Mouse (Mus musculus): ENCODE measurements around the gene Slc16a10. TPM values are rescaled to one million over a fixed set of nuclear protein-coding genes. Genes with fewer than 3 reads are reported as not detected.

The Slc16a10 gene
- total and polyA plus RNA-seq, 3 experiments: 4.1 to 10.4 (median 4.5) TPM

DNA sequence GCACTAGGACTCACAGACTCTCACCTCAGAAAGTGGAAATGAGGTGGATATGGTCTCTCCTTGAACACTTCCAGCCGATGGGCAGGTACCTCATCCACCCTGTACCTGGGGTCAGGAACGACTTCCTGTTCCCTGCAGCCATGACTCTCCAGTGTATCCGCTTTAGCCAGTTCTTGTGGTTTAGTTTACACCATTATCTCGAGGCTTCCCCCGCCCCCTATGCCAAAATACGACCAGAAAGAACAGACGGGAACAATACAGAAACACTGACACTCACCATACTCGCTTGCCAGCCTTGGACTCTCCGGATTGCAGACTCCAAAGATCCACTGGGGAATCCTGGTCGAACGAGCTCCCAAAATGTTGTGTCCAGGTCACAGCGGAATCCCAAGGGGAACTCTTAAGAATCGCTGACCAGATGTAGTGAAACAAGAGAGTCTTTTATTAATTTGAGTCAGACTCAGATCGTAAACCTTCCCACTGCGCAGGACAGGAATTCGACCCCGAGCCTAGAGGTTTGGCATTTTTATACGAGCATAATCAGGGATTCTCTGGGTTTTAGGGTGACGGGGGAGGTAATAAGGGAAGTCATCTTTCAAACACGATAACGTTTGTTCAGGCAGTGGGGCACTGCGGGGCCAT lies 49.4 kb upstream of the Slc16a10 start:
- in situ Hi-C loops (cut with MboI; ENCODE audit: low pct_ligation_motif_present, low pct_unique_long_range_greater_than_20kb, low sequenced_read_pairs) (no loop called here), dilution Hi-C loops (cut with MboI; ENCODE audit: extremely low pct_ligation_motif_present, extremely low pct_unique_long_range_greater_than_20kb, low sequenced_read_pairs) (no loop called here)
- Histone ChIP-seq H3K9ac (ENCODE audit: insufficient read depth, low read depth) (peak overlapping the region; percentile 28; the same call in 1 of the 2 replicates), H3K27me3 (replicated peaks) (no peaks in the 10 kb centered on the region), H3K4me3 (replicated peaks in 1 of 3; ENCODE audit: low read depth in 2 of 3, low read length in 2 of 3, poor library complexity in 1 of 3) (peak overlapping the region in 2 of 3 experiments; percentile 2 to 26), H3K79me2 (replicated peaks; ENCODE audit: control insufficient read depth, extremely low read depth, insufficient read depth, poor library complexity, severe bottlenecking) (no peaks in the 10 kb centered on the region), H3K36me3 (replicated peaks in 1 of 2; ENCODE audit: control insufficient read depth in 1 of 2, insufficient read depth in 1 of 2, low read length in 1 of 2) (no peaks in the 10 kb centered on the region), H3K4me2 (ENCODE audit: insufficient read depth, low read depth, poor library complexity, severe bottlenecking) (peak overlapping the region; percentile 94), H3K27ac (ENCODE audit: insufficient read depth, low read depth) (no peak overlapping the region), H3K9me3 (replicated peaks; ENCODE audit: low read length) (no peaks in the 10 kb centered on the region), H3K4me1 (ENCODE audit: control insufficient read depth in 1 of 2, insufficient read depth in 2 of 2) (peaks cover 5 to 18% of the 10 kb centered on the region in 2 experiments; a peak in 3 of 4 replicates)
- no peak for DNase-seq (ENCODE audit: extremely low read depth)
- no peak for TF ChIP-seq ETS1 (conservative IDR thresholded peaks at IDR 0.05; ENCODE audit: low read depth, low read length)

DNA sequence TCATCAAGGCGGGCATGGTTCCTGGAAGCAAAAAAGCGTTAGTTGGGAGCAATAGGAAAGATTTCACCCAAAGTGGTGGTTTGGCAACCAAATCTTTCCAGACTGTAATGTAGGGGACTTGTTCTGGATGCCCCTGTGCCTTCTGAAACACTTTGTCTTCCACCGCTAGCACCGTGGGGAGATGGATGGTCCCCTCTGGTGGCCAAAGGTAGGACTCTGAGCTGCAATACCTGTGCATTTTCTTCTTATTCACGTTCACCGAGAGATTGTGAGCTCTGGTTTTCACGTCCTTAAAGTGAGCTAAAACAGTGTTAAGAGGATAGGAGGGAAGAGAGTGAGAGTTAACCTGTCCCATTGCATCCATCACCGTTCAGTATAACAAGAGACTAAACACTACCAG lies 48.8 kb upstream of the Slc16a10 start:
- Histone ChIP-seq H3K79me2 (replicated peaks; ENCODE audit: control insufficient read depth, extremely low read depth, insufficient read depth, poor library complexity, severe bottlenecking) (no peaks in the 10 kb centered on the region), H3K4me3 (replicated peaks in 1 of 3; ENCODE audit: low read depth in 2 of 3, low read length in 2 of 3, poor library complexity in 1 of 3) (peak overlapping the region in 2 of 3 experiments; percentile 2 to 26), H3K9ac (ENCODE audit: insufficient read depth, low read depth) (0 out of 2 replicates have a peak overlapping the region, but pooled peaks have one; percentile 28), H3K36me3 (replicated peaks in 1 of 2; ENCODE audit: control insufficient read depth in 1 of 2, insufficient read depth in 1 of 2, low read length in 1 of 2) (no peaks in the 10 kb centered on the region), H3K27me3 (replicated peaks) (no peaks in the 10 kb centered on the region), H3K27ac (ENCODE audit: insufficient read depth, low read depth) (no peak overlapping the region), H3K4me2 (ENCODE audit: insufficient read depth, low read depth, poor library complexity, severe bottlenecking) (peak overlapping the region; percentile 94), H3K9me3 (replicated peaks; ENCODE audit: low read length) (no peaks in the 10 kb centered on the region), H3K4me1 (ENCODE audit: control insufficient read depth in 1 of 2, insufficient read depth in 2 of 2) (peaks cover 5 to 18% of the 10 kb centered on the region in 2 experiments; a peak in 3 of 4 replicates)
- TF ChIP-seq MAX (IDR thresholded peaks at IDR 0.05; ENCODE audit: low read length): no peak
- no peak for TF ChIP-seq MYC (IDR thresholded peaks at IDR 0.05; ENCODE audit: low read depth, low read length)
- TF ChIP-seq POLR2AphosphoS2 (IDR thresholded peaks at IDR 0.05; ENCODE audit: low read depth, low read length): no peak
- no peak for TF ChIP-seq PAX5 (IDR thresholded peaks at IDR 0.05; ENCODE audit: low read length)
- no peak for TF ChIP-seq USF1 (IDR thresholded peaks at IDR 0.05; ENCODE audit: low read depth, low read length)
- peak; percentile 50 for TF ChIP-seq RAD21 (IDR thresholded peaks at IDR 0.05; ENCODE audit: low read depth, low read length)
- TF ChIP-seq ZKSCAN1 (IDR thresholded peaks at IDR 0.05; ENCODE audit: borderline replicate concordance, low read depth, low read length): no peak
- no peak for TF ChIP-seq SIN3A (IDR thresholded peaks at IDR 0.05; ENCODE audit: low read length)
- TF ChIP-seq TBP (conservative IDR thresholded peaks at IDR 0.05; ENCODE audit: low read depth, low read length): no peak
- no peak for TF ChIP-seq ETS1 (conservative IDR thresholded peaks at IDR 0.05; ENCODE audit: low read depth, low read length)
- no peak for TF ChIP-seq NELFE (IDR thresholded peaks at IDR 0.05; ENCODE audit: low read depth, low read length)
- TF ChIP-seq MAZ (IDR thresholded peaks at IDR 0.05; ENCODE audit: low read depth, low read length): no peak
- no peak for TF ChIP-seq RCOR1 (conservative IDR thresholded peaks at IDR 0.05; ENCODE audit: low read depth, low read length)
- no peak for TF ChIP-seq EP300 (IDR thresholded peaks at IDR 0.05; ENCODE audit: low read length)
- TF ChIP-seq NRF1 (IDR thresholded peaks at IDR 0.05; ENCODE audit: low read depth, low read length): no peak
- TF ChIP-seq MEF2A (IDR thresholded peaks at IDR 0.05; ENCODE audit: borderline replicate concordance, low read depth, low read length): no peak
- no peak for TF ChIP-seq TCF12 (IDR thresholded peaks at IDR 0.05; ENCODE audit: low read depth, low read length)
- TF ChIP-seq CTCF (conservative IDR thresholded peaks at IDR 0.05 in 1 of 2, IDR thresholded peaks at IDR 0.05 in 1 of 2; ENCODE audit: low read depth in 2 of 2, low read length in 2 of 2): peak in 1 of 2 experiments; percentile 63; a peak in 2 of 4 replicates
- TF ChIP-seq GABPA (IDR thresholded peaks at IDR 0.05; ENCODE audit: insufficient replicate concordance, low read depth, low read length): no peak
- peak; percentile 68 for TF ChIP-seq SMC3 (IDR thresholded peaks at IDR 0.05; ENCODE audit: low read depth, low read length)
- TF ChIP-seq E2F4 (IDR thresholded peaks at IDR 0.05; ENCODE audit: insufficient replicate concordance, low read depth, low read length): no peak
- TF ChIP-seq CHD1 (IDR thresholded peaks at IDR 0.05; ENCODE audit: low read depth, low read length): no peak
- no peak for TF ChIP-seq POLR2A (IDR thresholded peaks at IDR 0.05; ENCODE audit: low read depth, low read length)
- no peak for TF ChIP-seq HCFC1 (IDR thresholded peaks at IDR 0.05; ENCODE audit: low read depth, low read length)
- DNase-seq (ENCODE audit: extremely low read depth): no peak
- dilution Hi-C loops (cut with MboI; ENCODE audit: extremely low pct_ligation_motif_present, extremely low pct_unique_long_range_greater_than_20kb, low sequenced_read_pairs): no loop called here
- in situ Hi-C loops (cut with MboI; ENCODE audit: low pct_ligation_motif_present, low pct_unique_long_range_greater_than_20kb, low sequenced_read_pairs): no loop called here

Data from CH12.LX (cell line).